Mouse (Mus musculus) ES-Bruce4 (cell line): ENCODE measurements around the gene Ceacam12.
"Not testable (repeated sequence)": the region's sequence is repeated elsewhere in the genome, so short reads cannot be mapped to it uniquely, and the experiment has no call there.

Experiments used
- CTCF ChIP-seq: IDR thresholded peaks from one replicate; pipeline ENCODE4 v1.8.1; 2011; ENCODE audit warnings: low read depth, low read length
- EP300 ChIP-seq: IDR thresholded peaks from 2 replicates; pipeline ENCODE4 v1.6.1; 2011; ENCODE audit warnings: low read depth, low read length; ENCODE audit not compliant: insufficient read depth
- POLR2A ChIP-seq: IDR thresholded peaks from one replicate; pipeline ENCODE4 v1.8.1; 2011; ENCODE audit warnings: low read length; ENCODE audit not compliant: insufficient read depth

- not testable (repeated sequence) for TF ChIP-seq CTCF, EP300, POLR2A
These were observed 8.1 kb downstream of the Ceacam12 start for GRCm38 (mm10) chr7:18073821-18074220.
